Mouse (Mus musculus) right cerebral cortex, adult 2 months (tissue): ENCODE measurements at regions not wholly inside any gene's neighbourhood (a gene's known extent, or its start where the extent isn't known, plus 50 kb on each side); places are given as distances from the start of the nearest gene placed in this dataset.

ENCODE experiments used
- DNase-seq, 2 experiments: peaks; one replicate each; pipeline ENCODE4 v3.0.0; 2021 to 2022; ENCODE audit warnings: low spot score in 2 of 2

DNA sequence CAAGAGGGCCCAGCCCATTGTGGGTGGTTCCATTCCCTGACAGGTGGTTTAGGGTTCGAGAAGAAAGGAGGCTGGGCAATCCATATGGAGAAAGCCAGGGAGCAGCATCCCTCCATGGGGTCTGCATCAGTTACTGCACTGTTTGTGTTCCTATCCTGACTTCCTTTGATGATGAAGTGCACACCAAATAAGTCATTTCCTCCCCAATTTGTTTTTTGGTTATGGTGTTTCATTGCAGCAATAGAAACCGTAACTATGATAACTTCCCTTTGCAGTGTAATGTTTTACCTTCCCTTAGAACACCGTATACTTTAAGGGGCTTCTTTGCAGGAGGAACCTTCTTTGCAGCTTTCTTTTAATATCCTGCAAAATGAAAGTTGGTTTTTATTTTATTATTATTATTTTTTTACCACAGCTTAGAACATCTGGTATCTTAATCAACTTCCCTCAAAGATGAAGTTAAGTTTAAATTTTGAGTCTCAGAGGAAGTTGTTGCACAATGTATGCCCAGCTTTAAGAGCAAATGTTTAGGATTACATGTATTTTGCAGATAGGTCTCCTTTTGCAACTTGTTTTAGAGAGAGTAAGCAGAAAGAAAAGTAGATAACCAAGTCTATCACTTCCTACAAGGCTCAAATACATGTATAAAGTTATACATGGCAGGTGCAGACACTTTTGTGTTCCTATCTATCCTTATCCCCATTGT, 1059.1 kb downstream of the Diaph2 start:
- no peak for DNase-seq

DNA sequence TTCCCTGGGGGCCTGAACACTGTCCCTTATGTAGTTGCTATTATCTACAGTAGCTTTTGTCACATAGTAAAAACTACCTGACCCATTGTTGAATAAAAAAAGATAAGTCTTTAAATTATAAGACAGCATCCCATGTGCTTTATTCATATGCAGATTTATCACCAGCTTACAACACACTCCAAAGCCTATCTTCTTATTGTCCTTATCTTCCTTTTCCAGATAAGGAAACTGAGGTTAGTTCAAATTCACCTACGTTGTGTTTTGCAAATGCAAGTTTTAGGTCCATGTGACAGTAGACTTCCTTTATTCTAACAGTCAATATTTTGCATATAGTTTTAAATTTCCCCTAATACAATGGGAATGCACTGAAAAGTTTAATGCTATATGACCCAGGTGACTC, 1069.4 kb downstream of the Diaph2 start:
- no peak for DNase-seq

DNA sequence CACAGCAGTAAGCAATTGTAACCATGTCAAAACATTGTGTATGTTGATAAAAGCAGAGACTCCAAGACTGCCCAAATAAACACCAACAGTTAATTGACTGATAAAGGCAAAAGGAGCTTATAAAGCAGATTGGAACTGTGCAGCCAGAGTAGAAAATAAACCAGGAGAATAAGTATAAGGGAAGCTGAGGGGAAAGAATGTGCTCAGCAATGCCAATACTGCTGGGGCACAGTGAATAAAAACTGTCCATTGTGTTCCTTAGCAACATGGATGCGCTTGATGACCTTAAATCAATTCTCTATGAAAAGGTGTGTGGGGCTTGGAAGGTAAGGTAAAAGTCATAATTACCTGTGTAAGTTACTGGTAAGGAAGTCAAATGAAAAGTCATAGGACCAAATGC, 1070.2 kb downstream of the Diaph2 start:
- DNase-seq = no peak

DNA sequence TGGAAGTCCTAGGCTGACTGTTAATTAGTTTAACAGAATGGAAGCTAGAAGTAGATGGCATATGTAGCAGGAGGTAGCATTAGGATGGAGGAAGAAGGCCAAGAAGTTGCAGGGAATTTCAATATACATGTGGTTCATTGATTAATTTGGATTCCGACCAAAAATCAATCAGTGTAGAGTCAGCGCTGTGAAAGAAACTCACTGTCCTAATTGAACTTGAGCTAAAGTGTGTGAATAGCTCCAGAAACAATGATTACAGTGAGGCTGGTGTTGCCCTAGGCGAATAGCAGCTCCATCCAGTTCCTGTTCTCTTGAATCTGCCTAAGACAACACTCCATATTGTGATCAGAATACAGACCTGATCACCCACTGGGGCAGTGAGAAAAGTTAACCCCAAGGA, 1070.6 kb downstream of the Diaph2 start:
- no peak for DNase-seq

DNA sequence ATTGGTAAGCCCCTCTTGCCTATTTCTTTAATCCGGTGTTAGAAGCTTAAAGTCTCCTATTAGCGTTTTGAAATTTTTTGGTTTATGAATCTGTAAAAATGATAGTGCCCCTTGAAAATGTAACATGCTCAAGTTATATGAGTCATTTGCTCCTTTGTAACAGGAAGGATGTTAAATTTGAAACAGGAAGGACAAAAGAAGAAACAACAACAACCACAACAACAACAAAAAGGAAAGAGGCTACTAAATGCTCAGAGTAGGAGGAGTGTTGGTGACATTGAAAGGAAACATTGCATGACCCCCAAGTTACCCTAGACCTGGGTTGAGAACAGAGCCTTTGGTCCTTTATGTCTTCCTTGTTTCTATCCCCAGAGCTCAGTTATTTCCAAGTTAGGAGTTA, 1074.4 kb downstream of the Diaph2 start:
- no peak for DNase-seq

DNA sequence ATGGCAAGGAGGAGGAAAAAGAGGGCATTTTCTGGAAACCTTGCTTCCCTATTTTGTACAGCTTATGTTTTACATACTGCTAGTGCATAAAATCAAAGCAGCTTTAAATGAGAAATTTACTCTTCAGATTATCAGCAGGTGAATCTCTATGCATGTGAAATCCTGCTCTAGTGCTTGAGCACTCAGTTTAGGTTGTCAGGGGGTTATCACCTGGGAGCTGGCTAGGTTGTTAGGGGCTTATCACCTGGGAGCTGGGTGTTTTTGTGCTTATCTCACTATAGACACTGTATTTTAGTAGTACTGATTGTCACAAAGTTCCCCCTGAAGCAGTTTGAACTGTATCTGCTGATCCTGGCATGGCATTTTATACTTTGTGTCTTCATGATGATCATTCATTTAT, 1086.3 kb downstream of the Diaph2 start:
- DNase-seq = no peak

DNA sequence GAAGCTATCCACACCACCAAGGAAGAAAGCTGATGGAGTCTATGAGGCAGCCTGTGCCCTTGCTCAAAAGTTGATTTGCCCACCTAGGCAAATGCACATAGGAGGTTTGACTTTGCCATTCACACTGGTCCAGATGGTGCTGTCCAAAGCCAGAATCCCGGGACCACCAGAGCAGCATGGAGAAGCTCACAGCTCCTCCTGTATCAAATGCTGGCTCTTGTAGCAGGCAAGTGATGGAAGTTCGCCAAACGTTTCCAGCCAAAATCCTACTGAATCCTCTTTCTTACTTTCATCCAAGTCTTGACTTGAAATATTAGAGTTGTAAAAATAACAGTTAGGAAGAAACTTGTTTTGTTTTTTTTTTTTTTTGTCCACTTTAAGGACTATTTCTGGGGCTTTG, 1093.6 kb downstream of the Diaph2 start:
- no peak for DNase-seq

DNA sequence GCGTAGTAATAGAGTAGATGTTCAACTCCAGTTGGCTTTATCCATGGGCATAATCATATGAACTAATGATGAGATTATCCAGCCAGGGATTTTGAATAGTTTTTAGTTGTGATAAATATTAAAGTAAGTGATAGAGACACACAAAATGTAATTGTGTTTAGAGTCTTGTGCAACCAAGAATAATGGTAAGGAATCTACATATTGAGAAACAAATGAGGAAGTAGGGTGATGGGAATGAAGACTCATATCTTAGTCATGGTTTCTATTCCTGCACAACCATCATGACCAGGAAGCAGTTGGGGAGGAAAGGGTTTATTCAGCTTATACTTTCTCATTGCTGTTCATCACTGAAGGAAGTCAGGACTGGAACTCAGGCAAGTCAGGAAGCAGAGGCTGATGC, 1117.0 kb downstream of the Diaph2 start:
- DNase-seq = no peak

DNA sequence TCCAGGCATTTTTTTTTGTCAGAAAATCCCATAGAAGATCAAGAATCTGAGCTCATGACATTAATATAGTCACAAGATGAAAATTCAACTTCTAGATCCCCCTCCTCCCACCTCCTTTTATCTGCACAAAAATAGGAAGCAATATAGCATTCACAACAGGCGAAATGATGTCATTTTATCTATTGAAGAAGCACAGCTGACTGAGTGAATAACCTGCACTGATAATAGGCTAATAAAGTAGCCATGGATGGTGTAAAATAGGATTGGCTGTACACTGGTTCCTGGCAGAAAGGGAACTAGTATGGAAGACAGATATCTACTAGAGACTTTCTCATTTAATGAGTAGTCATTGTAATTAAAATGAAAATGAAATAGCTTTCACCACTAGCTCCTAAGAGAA, 1124.6 kb downstream of the Diaph2 start:
- no peak for DNase-seq

DNA sequence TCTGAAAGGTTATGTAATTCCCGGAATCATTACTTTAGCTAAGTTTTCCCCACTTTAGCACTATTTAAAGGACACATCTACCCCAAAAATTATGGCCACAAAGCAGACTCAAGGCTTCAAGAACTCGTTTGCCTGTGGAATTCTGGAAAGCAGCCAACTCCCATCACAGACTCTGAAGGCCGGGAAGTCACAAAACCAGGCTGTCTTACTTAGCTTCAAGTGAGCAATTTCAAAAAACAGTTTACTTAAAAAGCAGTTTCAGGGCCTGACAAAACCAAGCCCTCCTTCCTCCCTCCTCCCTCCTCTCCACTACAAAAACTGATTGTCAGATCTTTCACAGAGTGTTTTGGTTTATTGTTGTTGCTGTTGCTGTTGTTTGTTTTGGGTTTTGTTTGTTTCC, 1125.7 kb downstream of the Diaph2 start:
- peak; percentile 1 to 3 for DNase-seq

DNA sequence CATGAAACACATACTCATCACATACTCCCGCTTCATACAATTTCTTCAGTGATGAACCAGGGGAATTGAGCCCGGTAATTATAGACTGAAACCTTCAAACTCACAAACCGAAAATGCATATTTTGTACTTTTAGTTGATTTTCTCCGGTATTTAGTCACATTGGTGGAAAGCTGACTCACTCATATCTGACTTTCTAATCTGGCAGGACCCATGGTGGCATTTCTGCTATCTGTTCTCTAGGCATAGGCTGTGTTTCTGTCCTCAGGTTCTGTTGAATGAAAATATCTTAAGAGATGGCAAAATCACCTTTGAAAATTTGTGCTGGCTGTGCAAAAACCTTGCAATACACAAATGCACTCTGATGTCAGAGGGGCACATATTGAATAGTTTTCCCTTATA, 1126.6 kb downstream of the Diaph2 start:
- DNase-seq = no peak
